Mouse (Mus musculus) CH12F3 (cell line): ENCODE data around the gene Snapin.

ENCODE experiments used
- in situ Hi-C: fragments of 300-500 bp; cut with MboI; formaldehyde crosslinking; loops from 2 replicates; pipeline ENCODE4 v1.14.3; 2020; ENCODE audit warnings: low sequenced_read_pairs

Snapin gene

GRCm38 (mm10) chr3:90490696-90491256, at the start of gene Snapin:
Gene Snapin (minus strand): TSS chr3:90491033.
- in situ Hi-C loops: no loop called here

GRCm38 (mm10) chr3:90537905-90538296, 47.1 kb upstream of the Snapin start:
- in situ Hi-C loops: no loop called here

- in situ Hi-C loops: no loop called here
Observed at GRCm38 (mm10) chr3:90537141-90537904, 46.5 kb upstream of the Snapin start, which contains the start of gene S100a16. Gene S100a16 (plus strand): TSS chr3:90537254.

GRCm38 (mm10) chr3:90535446-90535845, 44.6 kb upstream of the Snapin start:
- in situ Hi-C loops: no loop called here

- in situ Hi-C loops: no loop called here
Observed at GRCm38 (mm10) chr3:90531713-90532112, 40.9 kb upstream of the Snapin start.

GRCm38 (mm10) chr3:90527291-90527873, 36.5 kb upstream of the Snapin start:
- in situ Hi-C loops: no loop called here

GRCm38 (mm10) chr3:90526580-90526979, 35.7 kb upstream of the Snapin start, which contains the start of gene S100a14:
Gene S100a14 (plus strand): TSS chr3:90526856.
- in situ Hi-C loops: no loop called here

- in situ Hi-C loops: no loop called here
Observed at GRCm38 (mm10) chr3:90526076-90526475, 35.2 kb upstream of the Snapin start.

GRCm38 (mm10) chr3:90525421-90525820, 34.6 kb upstream of the Snapin start:
- in situ Hi-C loops: no loop called here

GRCm38 (mm10) chr3:90517711-90518110, 26.9 kb upstream of the Snapin start:
- in situ Hi-C loops: no loop called here

- in situ Hi-C loops: no loop called here
Observed at GRCm38 (mm10) chr3:90515789-90516188, 25.0 kb upstream of the Snapin start.

- in situ Hi-C loops: no loop called here
Observed at GRCm38 (mm10) chr3:90515242-90515641, 24.4 kb upstream of the Snapin start.

- in situ Hi-C loops: no loop called here
Observed at GRCm38 (mm10) chr3:90514691-90515090, 23.9 kb upstream of the Snapin start.

- in situ Hi-C loops: no loop called here
Observed at GRCm38 (mm10) chr3:90513796-90514590, 23.2 kb upstream of the Snapin start, which contains the start of the genes S100a1 and S100a13. Gene S100a1 (minus strand): TSS chr3:90514392. Gene S100a13 (plus strand): TSS chr3:90514435.

- in situ Hi-C loops: no loop called here
Observed at GRCm38 (mm10) chr3:90512948-90513642, 22.3 kb upstream of the Snapin start.

- in situ Hi-C loops: no loop called here
Observed at GRCm38 (mm10) chr3:90512276-90512675, 21.4 kb upstream of the Snapin start.

GRCm38 (mm10) chr3:90509747-90510123, 18.9 kb upstream of the Snapin start:
- in situ Hi-C loops: no loop called here

- in situ Hi-C loops: no loop called here
Observed at GRCm38 (mm10) chr3:90508950-90509746, 18.3 kb upstream of the Snapin start, which contains the start of gene Chtop. Gene Chtop (minus strand): TSS chr3:90509498.

GRCm38 (mm10) chr3:90508287-90508949, 17.6 kb upstream of the Snapin start:
- in situ Hi-C loops: no loop called here
